In the genomic region with DNA sequence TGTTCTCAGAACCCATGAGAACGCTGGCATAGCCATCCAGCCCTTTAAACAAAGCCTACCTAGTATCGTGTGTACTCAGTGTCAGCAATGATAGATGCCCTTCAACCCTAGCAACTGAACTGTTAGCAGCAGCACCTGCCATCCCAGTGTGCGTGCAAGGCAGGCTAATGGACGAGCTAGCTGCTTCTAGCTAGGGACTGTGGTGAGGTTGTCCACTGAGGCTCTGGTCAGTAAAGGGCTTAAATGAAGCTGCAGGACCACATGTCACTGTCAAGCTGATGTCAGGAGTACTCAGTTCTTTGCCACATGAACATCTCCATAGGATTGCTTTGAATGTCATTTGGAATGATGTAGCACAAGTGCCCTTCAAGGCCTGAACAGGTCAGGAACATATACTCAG, we compare ENCODE assay signal across 13 mouse cellular contexts.
"Had no signal": no experiment of that assay in that cellular context is flagged by ENCODE, and none has a peak within 500 bp of the region (broad histone marks: within the 10 kb centered on the region; RNA-seq: fewer than 3 reads in every experiment).

No protein-coding gene starts in this region.

- H3K9me3 ChIP-seq: midbrain, embryonic 10.5 days; midbrain, embryonic 12.5 days; neural tube, embryonic 12.5 days had no signal

- H3K36me3 ChIP-seq: neural tube, embryonic 12.5 days had no signal

- H3K4me2 ChIP-seq: lung, embryonic 14.5 days; midbrain, embryonic 12.5 days; neural tube, embryonic 12.5 days had no signal

- H3K4me1 ChIP-seq: midbrain, embryonic 10.5 days; midbrain, embryonic 12.5 days; neural tube, embryonic 12.5 days had no signal

- H3K27ac ChIP-seq: midbrain, embryonic 10.5 days; midbrain, embryonic 12.5 days; neural tube, embryonic 12.5 days had no signal

- H3K27me3 ChIP-seq: midbrain, embryonic 12.5 days; neural tube, embryonic 12.5 days had no signal

- H3K9ac ChIP-seq: lung, embryonic 14.5 days; midbrain, embryonic 12.5 days; neural tube, embryonic 12.5 days had no signal

- DNase-seq: lung, adult 18-20 months; lung, embryonic 14.5 days; lung, postnatal 10 days; lung, postnatal 4 days; midbrain, embryonic 14.5 days; right cerebral cortex, postnatal 14 days; thymus, adult 2 months; thymus, postnatal 25 days; thymus, postnatal 4 days had no signal

- H3K4me3 ChIP-seq: midbrain, embryonic 10.5 days; midbrain, embryonic 12.5 days; neural tube, embryonic 12.5 days had no signal

- ATAC-seq: midbrain, embryonic 16.5 days had no signal
